Mouse (Mus musculus): ENCODE data around the gene Tsacc. TPM values are rescaled to one million over a fixed set of nuclear protein-coding genes. Genes with fewer than 3 reads are reported as not detected.
"Not testable (repeated sequence)": the region's sequence is repeated elsewhere in the genome, so short reads cannot be mapped to it uniquely, and the experiment has no call there.

The Tsacc gene
- total RNA-seq, 1 experiment from 2014 or later, result 11.3 TPM

GRCm38 (mm10) chr3:88284815-88285564 is 11.8 kb downstream of the Tsacc start:
- DNase-seq, result not testable (repeated sequence)

DNA sequence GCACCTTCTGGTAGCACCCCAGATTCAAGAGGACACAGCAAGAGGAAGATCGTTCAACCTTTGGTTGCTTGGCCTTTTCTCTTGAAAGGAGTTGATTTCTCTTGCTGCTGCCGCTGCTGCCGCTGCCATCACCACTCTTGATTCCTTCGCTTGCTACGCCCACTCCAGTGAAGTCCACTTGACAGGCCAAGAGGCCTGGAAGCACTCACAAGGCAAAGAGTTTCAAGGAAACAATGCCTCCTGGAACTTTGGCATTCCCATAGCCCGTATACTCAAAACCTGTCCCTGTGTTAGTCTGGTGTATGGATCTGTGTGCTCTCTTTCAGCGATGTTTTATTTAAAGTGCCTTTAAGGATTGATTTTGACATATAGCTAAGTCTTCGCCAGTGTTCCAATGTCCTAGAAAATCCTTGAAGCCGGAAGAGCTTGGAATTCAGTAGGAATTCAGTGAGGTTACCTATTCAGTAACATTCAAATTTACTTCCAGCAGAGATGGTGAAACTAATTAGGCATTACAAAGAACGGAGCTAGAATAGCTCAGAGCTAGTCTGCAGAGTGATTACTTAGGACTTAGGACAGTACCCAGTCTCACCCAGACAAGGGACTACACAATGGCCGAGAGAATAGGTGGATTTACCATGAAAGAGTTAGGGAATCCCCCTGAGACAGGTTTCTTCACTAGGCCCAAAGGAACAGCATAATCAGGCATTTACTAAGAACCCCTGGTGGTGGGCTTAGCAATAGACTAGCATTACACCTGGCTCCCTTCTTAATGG is 15.5 kb downstream of the Tsacc start:
- DNase-seq, result not testable (repeated sequence)

DNA sequence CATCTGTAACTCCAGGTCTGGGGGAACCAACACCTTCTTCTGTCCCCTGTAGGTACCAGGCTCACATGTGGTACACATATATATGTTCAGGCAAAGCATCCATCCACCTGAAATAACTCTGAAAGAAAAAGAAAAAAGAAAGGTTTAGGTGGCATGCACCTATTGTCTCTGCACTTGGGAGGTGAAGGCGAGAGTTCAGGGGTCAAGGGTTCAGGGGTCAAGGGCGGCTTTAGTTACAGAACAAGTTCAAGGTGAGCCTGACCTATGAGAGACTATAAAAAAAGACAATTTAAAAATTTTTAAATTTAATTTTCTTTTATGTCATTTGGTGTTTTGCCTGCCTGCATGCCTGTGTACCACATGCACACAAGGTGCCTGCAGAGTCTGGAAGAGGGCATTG is 16.8 kb downstream of the Tsacc start:
- DNase-seq, result no peak

GRCm38 (mm10) chr3:88276529-88277143 is 20.2 kb downstream of the Tsacc start:
- peak; percentile 15 for DNase-seq

DNA sequence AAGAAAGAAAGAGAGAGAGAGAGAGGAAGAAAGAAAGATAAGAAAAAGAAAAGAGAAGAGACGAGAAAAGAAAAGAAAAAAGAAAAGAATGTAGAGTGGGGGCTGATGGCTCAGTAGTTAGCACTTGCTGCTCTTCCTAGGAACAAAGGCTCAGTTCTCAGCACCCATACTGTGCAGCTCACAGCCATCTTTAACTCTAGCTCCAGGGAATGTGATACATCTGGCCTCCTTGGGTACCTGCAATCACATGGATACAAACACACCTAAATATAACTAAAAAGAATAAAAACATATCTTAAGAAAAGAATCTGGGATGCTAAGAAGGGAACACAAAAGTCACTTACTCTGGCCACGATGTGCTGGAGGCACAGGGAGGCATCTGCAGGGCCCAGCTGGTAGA is 20.7 kb downstream of the Tsacc start:
- DNase-seq, result no peak

DNA sequence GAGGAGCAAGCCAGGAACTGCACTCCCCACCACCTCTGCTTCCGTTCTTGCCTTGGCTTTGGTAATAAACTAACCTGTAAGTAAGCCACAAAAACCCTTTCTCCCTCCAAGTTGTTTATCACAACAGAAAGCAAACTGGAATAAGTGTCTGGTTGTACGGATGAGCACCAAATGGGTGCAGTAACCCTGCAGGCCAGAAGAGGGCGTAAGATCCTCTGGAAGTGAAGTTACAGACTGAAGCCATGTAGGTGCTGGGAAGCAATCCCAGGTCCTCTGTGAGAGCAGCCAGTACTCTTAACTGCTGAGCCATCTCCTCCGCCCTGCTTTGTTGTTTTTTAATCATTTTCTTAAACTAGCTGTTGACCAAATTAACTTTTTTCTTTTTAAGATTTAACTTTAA is 22.8 kb downstream of the Tsacc start:
- no peak for DNase-seq

DNA sequence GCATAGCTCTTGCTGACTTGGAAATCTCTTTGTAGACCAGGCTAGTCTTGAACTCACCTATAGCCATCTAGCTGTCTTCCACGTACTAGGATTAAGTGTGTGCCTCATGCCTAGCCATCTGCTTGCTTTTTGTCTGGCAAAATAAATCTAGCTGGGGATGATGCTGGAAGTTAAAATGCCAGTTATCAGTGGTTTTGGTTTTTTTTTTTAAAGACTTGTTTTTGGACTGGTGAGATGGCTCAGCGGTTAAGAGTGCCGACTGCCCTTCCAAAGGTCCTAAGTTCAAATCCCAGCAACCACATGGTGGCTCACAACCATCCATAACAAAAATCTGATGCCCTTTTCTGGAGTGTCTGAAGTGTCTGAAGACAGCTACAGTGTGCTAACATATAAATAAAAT is 24.9 kb downstream of the Tsacc start:
- DNase-seq, result no peak

GRCm38 (mm10) chr3:88271298-88271697 is 25.5 kb downstream of the Tsacc start:
- not testable (repeated sequence) for DNase-seq

DNA sequence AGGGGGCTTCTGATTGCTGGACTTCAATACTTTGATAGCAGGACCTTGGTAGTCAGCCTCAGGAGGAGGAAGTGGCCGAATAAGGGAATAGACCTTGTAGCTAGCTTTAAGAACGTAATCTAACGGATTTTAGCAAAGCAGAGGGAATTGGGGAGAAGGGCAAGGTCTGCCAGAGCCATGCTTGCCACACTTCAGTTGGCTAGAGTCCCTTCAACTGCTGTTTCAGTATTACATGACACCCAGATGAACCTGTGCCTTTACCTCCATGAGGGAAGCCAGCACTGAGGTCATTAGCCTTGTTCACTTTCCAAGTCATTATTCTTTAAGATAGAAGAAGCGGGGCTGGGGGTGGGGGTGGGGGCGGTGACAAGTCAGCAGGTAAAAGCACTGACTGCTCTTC is 27.8 kb downstream of the Tsacc start:
- DNase-seq, result no peak

- DNase-seq, result not testable (repeated sequence)
These were observed 28.8 kb downstream of the Tsacc start for GRCm38 (mm10) chr3:88268014-88268413.

GRCm38 (mm10) chr3:88262346-88262745 is 34.5 kb downstream of the Tsacc start:
- no peak for DNase-seq

DNA sequence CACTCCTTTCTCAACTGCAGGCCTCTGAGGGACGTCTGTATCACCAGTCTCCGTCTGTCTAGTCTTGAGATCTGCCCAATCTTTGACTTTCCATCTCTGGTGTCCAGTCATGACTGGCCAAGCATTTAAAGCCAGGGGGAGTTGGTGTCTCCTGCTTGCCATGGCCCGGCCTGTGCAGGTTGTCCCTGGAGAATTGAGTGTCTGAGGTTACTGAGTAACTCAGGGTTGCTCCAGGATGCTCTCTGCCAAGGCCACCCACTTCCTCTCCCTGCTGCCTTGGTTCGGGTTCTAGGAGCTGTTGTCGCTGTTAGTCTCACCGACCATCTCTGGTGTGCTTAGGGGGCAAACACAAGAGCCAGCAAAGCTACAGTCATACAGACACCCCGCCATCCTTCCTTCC is 40.4 kb downstream of the Tsacc start:
- no peak for DNase-seq

GRCm38 (mm10) chr3:88255950-88256349 is 40.8 kb downstream of the Tsacc start:
- no peak for DNase-seq

- DNase-seq, result peak; percentile 74
These were observed 42.4 kb downstream of the Tsacc start, which contains the start of gene Rhbg for GRCm38 (mm10) chr3:88254268-88254926. Gene Rhbg (minus strand): TSS chr3:88254709.

DNA sequence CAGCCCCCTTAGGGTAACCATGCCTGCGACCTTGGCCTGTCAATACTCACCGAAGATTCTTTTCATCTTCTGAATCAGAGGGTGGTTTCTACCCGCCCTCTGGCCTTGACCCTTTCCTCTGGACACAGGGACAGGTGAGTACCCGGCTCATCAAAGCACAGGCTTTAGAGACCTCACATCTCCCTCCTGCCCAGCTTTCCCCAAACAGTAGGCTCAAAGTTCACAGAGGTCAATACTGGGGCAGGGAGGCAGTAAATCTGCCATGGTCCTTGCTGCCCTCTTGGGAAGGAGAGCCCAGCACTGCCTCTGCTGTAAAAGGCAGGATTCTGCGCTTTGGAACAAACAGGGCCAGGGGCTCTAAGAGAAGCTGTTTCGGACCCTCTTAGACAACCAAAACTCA is 44.1 kb downstream of the Tsacc start:
- DNase-seq, result no peak

DNA sequence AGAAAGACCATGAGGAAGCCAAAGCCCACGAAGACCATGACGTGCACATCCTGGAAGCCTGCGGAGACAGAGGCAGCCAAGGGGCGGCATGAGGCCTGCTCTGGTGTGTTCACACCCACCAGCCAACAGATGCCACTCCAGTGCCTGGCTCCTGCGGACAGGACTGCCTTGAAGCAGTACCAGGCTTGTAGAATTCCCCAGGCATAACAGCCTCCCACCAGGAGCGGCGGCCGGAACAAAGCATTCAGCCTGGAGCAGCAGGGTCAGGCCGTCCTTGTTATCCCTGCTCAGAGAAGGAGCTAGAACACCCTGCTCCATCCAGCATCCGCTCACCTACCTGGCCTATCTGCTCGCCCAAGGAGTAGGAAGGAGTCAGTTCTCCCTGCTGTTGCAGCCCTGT is 48.4 kb downstream of the Tsacc start:
- DNase-seq, result no peak

DNA sequence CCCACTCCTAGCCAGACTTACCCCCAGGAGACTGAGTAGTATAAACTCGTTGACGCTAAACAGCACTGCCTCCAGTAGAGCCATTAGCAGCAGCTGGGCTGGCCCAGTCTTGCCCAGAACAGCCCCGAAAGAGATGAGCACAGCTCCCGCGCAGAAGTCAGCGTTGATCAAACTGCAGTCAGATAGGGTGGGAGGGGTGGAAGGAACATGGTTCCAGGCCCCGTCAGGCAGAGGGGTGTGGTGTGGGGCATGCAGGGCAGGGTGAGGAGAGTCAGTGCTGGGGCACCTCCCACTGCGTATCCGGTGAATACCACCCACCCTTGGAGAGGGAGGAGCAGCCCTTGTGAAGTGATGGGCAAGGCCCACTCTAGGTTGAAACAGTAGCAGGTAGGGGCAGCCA is 49.1 kb downstream of the Tsacc start:
- DNase-seq, result no peak

GRCm38 (mm10) chr3:88245811-88246210 is 51.0 kb downstream of the Tsacc start:
- DNase-seq, result peak; percentile 83

- DNase-seq, result peak; percentile 59
These were observed 52.7 kb downstream of the Tsacc start for GRCm38 (mm10) chr3:88244071-88244470.

DNA sequence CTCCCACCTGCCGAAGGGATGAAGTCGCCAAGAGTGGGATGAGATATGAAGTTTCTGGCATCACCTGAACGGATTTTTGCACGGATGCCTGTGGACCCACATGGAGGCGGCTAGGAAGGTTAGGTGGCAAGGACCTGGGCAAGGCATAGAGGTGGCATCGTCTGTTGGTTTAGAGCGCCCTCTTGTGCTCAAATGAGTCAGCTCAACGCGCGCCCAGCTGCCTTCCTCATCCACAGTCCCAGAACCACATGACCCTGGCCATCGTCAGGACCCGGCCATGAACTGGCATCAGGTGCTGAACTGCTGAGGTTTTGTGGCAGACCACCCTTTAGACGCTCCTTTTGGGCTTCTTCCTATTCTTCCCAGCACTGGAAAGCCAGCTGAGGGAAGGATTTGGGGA is 54.3 kb downstream of the Tsacc start:
- DNase-seq, result peak; percentile 73

DNA sequence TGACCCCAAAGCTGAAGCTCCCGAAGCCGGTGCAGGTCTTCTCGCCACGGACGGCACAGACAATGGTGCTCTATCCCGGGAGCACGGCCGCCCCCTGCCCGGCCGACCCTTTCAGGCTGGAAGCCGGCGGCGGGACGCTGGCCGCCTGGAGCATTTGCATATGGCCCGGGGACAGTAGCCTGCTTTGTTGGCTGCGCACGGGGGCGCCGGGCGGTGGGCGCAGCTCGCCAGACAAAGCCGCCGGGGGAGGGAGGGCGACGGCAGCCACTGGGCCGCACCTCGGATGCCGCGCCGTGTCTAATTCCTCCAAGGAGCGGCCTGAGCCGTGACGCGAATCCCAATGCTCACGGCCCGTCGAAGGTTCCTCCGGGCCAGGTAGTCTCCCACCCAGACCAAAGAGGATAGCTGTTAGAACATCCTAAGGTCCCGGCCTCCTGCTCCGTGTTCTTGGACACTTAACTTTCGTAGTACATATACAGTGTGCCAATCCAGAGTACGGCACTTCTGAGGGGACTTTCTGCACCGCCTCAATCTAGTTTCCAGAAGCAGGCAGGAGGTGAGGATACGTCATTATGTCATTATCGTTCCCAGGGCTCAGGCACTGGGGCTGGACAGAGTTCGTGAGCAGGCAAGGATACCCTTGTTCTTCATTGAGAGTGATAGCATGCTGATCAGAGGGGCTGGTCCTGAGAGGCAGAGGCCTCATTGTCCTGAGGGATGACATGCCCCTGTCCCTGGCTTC is 55.6 kb downstream of the Tsacc start:
- DNase-seq, result no peak

DNA sequence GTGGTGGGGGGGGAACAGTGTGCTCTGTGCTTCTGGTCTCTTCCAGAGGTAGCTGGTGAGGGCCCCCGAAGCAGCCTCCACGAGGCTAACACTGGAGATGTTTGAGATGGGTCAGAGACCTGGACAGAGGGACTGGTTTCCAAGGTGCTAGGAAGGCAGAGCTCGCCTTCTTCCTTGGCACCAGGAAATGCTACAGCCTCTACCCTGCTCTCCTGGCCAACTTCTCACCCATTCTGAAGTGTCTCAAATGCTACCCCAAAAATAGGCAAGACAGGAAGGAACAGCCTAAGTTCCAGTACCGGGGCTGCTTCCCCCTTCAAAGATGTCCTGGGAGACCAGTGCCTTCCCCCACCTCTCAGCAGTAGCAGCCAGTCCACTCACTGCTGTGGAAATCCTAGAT is 57.4 kb downstream of the Tsacc start:
- no peak for DNase-seq

Measured in adrenal gland, postnatal 25 days (tissue).